Mouse (Mus musculus): Measurements from ENCODE around the gene Irs1.

GRCm38 (mm10) chr1:82228841-82229240 is 62.4 kb downstream of the Irs1 start:
- TF ChIP-seq EP300 (IDR thresholded peaks at IDR 0.05; ENCODE audit: low read depth) (no peak), CTCF (IDR thresholded peaks at IDR 0.05; ENCODE audit: low read depth) (no peak)

Measured in liver, embryonic 14.5 days (tissue).